Mouse (Mus musculus) forebrain, embryonic 11.5 days (tissue): ENCODE measurements around the gene Phactr4. TPM values are rescaled to one million over a fixed set of nuclear protein-coding genes. Genes with fewer than 3 reads are reported as not detected.
A peak's percentile ranks its signal among the peaks of the same experiment; 100 is the strongest.

ENCODE experiments used
- ATAC-seq: fragments of 200-750 bp; cut with Nextera tagmentation; replicated peaks from 2 replicates; pipeline ENCODE4 v1.8.0; 2017; ENCODE audit warnings: moderate TSS enrichment; ENCODE audit not compliant: low FRiP score
- DNase-seq: peaks from one replicate; pipeline ENCODE4 v3.0.0-alpha.2; 2017; ENCODE audit warnings: low spot score
- H3K27ac ChIP-seq: fragments of 300-500 bp; sonication (generic); 2 replicates; pipeline ENCODE4 v1.5.1; 2014; ENCODE audit warnings: low read depth, low read length
- H3K27me3 ChIP-seq: fragments of 300-500 bp; sonication (generic); 2 replicates; pipeline ENCODE4 v1.6.1; 2014; ENCODE audit warnings: mild to moderate bottlenecking, low read length, mixed read lengths; ENCODE audit not compliant: control insufficient read depth, insufficient read depth
- H3K36me3 ChIP-seq: fragments of 300-500 bp; sonication (generic); 2 replicates; pipeline ENCODE4 v1.6.1; 2014; ENCODE audit warnings: mild to moderate bottlenecking, low read length, moderate library complexity, mixed read lengths; ENCODE audit not compliant: control insufficient read depth, insufficient read depth
- H3K4me1 ChIP-seq: fragments of 300-500 bp; sonication (generic); replicated peaks from 2 replicates; pipeline ENCODE4 v1.6.1; 2014; ENCODE audit warnings: low read length, mixed read lengths; ENCODE audit not compliant: control insufficient read depth, insufficient read depth
- H3K4me2 ChIP-seq: fragments of 300-500 bp; sonication (generic); 2 replicates; pipeline ENCODE4 v1.6.1; 2014; ENCODE audit warnings: low read depth, mild to moderate bottlenecking, low read length, moderate library complexity, mixed read lengths; ENCODE audit not compliant: severe bottlenecking
- H3K4me3 ChIP-seq: fragments of 300-500 bp; sonication (generic); 2 replicates; pipeline ENCODE4 v1.5.1; 2014; ENCODE audit warnings: low read depth, low read length
- H3K9ac ChIP-seq: fragments of 300-500 bp; sonication (generic); 2 replicates; pipeline ENCODE4 v1.6.1; 2014; ENCODE audit warnings: low read length
- H3K9me3 ChIP-seq: fragments of 300-500 bp; sonication (generic); 2 replicates; pipeline ENCODE4 v1.6.1; 2016; ENCODE audit warnings: low read length, mixed read lengths; ENCODE audit not compliant: control insufficient read depth
- WGBS: fragments of 180-500 bp; shearing (Covaris S2); extraction: QIAGEN DNeasy Blood & Tissue Kit; methylation state at CpG from one replicate; pipeline ENCODE4 v1.1.7; 2014; 5-methylcytosine and 5-hydroxymethylcytosine counted together
- polyA plus RNA-seq: library from polyadenylated mRNA; unstranded; fragments of >200 nt; fragmentation: Nextera tagmentation; extraction: Ambion mirVana; gene quantifications from 2 replicates; pipeline ENCODE4 v1.2.1, GENCODE M21; 2014

Gene Phactr4
- polyA plus RNA-seq, 1 experiment from 2014 or later, result 29.3 TPM

DNA sequence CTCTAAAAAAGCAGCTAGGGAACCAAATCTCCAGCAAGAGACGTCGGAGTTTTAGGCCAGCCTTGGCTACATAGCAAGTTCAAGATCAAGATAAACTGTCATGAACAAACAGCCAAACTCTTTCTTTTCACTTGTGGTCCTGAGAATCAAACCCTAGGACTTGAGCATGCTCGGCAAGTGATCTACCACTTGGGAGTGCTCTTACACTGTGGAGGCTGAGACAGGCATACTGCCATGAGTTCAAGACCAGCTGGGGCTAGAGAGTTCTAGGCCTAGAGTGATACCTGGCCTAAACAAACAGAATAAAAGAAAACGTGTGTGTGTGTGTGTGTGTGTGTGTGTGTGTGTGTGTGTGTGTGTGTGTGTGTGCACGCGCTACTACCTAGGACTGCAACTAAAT is 31.9 kb upstream of the Phactr4 start:
- no peak overlapping the region for H3K4me3 ChIP-seq
- H3K4me1 ChIP-seq, result no peaks in the 10 kb centered on the region
- WGBS, result 80% methylated on average over 4 of the region's 6 CpGs
- no peaks in the 10 kb centered on the region for H3K9me3 ChIP-seq
- H3K9ac ChIP-seq, result no peak overlapping the region
- DNase-seq, result no peak
- peaks cover 5% of the 10 kb centered on the region for H3K36me3 ChIP-seq
- no peaks in the 10 kb centered on the region for H3K27me3 ChIP-seq
- no peak for ATAC-seq
- H3K27ac ChIP-seq, result no peak overlapping the region
- H3K4me2 ChIP-seq, result no peak overlapping the region

DNA sequence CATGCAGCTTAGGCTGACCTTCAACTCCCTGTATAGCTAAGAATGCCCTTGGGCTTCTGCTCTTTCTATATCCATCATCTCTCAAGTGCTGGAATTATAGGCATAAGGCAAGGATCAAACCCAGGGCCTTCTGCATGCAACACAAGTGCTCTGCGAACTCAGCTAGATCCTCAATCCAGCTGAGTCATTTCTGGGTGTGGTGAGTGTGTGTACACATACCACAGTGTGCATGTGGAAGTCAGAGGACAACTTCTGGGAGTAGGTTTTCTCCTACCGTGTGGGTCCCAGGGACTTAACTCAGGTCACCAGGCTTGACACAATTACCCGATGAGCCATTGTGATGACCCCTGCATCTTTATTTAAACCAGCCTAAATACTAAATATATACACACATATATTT is 27.5 kb upstream of the Phactr4 start:
- no peak overlapping the region for H3K4me2 ChIP-seq
- no peak for DNase-seq
- ATAC-seq, result no peak
- no peaks in the 10 kb centered on the region for H3K9me3 ChIP-seq
- no peaks in the 10 kb centered on the region for H3K36me3 ChIP-seq
- no peak overlapping the region for H3K4me3 ChIP-seq
- no peak overlapping the region for H3K27ac ChIP-seq
- H3K4me1 ChIP-seq, result no peaks in the 10 kb centered on the region
- no peaks in the 10 kb centered on the region for H3K27me3 ChIP-seq
- no peak overlapping the region for H3K9ac ChIP-seq
- 90% methylated on average over 3 of the region's 3 CpGs for WGBS

DNA sequence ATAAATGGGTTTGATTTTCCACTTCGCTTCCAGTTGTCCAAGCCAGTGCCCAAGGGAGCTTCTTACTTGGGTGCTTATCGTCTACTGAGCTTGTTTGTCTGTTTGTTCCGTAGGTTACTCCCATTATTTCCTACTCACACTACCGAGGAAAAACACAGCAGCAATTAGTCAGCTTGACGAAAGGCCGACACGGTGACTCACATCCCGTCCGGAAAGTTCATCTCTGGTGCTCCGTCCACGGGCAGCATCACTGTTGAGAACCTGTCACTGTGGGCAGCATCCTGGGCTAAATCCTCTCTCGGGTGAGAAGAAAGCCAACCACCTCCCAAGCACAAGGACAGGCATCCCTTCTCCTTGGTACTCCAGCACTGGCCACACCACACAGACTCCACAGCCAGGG is 23.8 kb upstream of the Phactr4 start:
- Histone ChIP-seq H3K27me3 (no peaks in the 10 kb centered on the region), H3K4me1 (no peaks in the 10 kb centered on the region), H3K4me2 (no peak overlapping the region), H3K27ac (no peak overlapping the region), H3K36me3 (no peaks in the 10 kb centered on the region), H3K9ac (no peak overlapping the region), H3K9me3 (no peaks in the 10 kb centered on the region), H3K4me3 (no peak overlapping the region)
- ATAC-seq (no peak), DNase-seq (no peak)
- 85% methylated on average over 12 of the region's 12 CpGs for WGBS

DNA sequence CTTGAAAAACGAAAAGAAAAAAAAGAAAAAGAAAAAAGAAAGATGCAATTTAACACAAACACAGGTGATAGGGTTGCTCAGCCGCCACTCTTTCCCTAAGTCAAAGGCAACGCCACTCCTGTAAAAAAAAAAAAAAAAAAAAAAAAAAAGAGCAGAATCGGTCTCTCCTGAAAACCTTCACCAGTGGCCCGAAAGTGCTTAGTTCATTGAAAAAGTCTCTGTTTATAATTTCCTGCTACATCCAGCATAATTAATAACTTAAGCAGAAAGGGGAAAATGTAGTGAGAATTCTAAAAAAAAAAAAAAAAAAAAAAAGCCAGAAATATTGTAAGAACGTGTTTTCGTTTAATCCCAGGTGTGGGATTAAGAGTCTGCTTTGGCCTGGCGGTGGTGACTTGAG is 22.2 kb upstream of the Phactr4 start:
- no peak overlapping the region for H3K4me3 ChIP-seq
- DNase-seq (no peak), ATAC-seq (no peak)
- 84% methylated on average over 8 of the region's 8 CpGs for WGBS
- no peak overlapping the region for H3K9ac ChIP-seq
- no peaks in the 10 kb centered on the region for H3K36me3 ChIP-seq
- no peak overlapping the region for H3K4me2 ChIP-seq
- no peaks in the 10 kb centered on the region for H3K27me3 ChIP-seq
- no peaks in the 10 kb centered on the region for H3K9me3 ChIP-seq
- no peak overlapping the region for H3K27ac ChIP-seq
- no peaks in the 10 kb centered on the region for H3K4me1 ChIP-seq

DNA sequence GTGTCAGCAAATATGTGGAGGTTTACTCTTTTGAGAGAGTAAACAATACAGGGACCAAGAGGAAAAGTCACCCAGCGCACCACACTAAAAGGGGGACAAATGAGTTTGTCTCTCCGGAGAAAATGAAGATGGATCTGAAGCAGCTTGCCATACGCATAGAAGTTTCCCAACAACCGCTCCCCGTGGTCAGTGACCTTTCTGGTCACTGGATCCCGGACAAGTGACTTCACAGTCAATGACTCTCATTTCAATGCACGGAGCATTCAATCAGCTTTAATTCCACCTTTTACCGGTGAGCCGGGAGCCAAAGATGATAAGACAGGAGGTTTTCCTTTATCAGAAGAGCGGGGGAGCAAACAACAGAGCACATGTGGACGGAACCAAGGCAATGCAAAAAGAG is 15.6 kb upstream of the Phactr4 start:
- Histone ChIP-seq H3K27ac (no peak overlapping the region), H3K4me1 (no peaks in the 10 kb centered on the region), H3K27me3 (no peaks in the 10 kb centered on the region), H3K36me3 (no peaks in the 10 kb centered on the region), H3K9me3 (no peaks in the 10 kb centered on the region), H3K4me3 (no peak overlapping the region), H3K9ac (no peak overlapping the region), H3K4me2 (no peak overlapping the region)
- DNase-seq (no peak), ATAC-seq (no peak)
- 33% methylated on average over 11 of the region's 11 CpGs for WGBS

DNA sequence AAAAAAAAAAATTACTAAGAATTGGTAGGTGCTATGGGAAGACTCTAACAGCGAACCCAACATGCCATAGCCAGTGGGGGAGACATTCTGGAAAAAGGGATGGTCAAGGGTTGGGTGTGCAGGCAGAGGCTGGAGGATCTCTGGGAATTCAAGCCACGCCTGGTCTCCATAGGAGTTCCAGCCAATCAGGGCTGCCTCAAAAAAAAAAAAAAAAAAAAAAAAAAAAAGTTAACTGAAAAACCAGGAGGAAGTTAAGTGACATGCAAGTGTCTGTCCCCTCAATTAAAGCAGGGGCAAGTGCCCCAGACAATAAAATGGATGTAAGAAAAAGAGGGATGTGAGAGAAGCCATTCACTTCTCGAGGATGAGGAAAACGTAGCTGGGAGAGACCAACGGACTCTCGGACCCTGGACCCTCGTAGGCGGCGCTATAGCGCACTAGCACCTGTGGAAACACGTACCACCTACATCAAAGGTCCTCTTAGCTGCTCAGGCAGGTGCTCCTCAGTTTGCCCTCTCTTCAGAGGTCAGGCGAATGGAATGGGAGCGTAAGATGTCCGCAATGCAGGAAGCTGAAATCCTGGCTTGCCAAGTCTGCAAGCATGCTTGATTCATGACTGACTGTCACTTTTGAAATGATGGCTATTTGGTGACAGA is 10.6 kb upstream of the Phactr4 start:
- H3K9me3 ChIP-seq, result no peaks in the 10 kb centered on the region
- no peaks in the 10 kb centered on the region for H3K27me3 ChIP-seq
- no peaks in the 10 kb centered on the region for H3K4me1 ChIP-seq
- DNase-seq (no peak), ATAC-seq (no peak)
- no peak overlapping the region for H3K27ac ChIP-seq
- no peak overlapping the region for H3K4me3 ChIP-seq
- H3K4me2 ChIP-seq, result peak overlapping the region; percentile 22; the same call in 1 of the 2 replicates
- H3K9ac ChIP-seq, result no peak overlapping the region
- WGBS, result 12% methylated on average over 14 of the region's 14 CpGs
- H3K36me3 ChIP-seq, result no peaks in the 10 kb centered on the region

DNA sequence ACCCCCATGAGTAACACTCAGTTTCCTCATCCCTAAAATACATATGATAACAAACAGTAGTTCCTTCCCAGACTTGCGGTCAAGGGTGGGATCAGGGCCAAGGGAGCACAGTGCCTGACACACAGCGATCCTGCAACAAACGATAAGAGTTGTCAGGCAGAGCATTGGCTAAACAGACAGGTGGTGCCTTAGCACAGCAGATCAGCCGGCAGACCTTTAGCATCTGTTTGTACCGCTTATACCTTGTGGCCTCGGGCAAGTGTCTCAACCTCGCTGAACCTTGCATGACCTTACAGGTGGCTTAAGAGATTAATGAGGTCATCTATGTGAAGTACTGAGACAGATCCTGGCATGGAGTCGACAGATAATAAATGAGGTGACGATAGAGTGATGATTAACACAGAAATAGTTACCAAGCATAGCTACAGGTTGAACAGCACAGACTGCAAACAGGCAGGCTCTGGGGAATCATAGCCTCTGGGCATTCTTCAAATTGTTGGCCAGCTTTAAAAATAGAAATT is 5.8 kb upstream of the Phactr4 start:
- Histone ChIP-seq H3K27me3 (no peaks in the 10 kb centered on the region), H3K4me2 (no peak overlapping the region), H3K9ac (no peak overlapping the region), H3K36me3 (no peaks in the 10 kb centered on the region), H3K27ac (no peak overlapping the region), H3K4me3 (no peak overlapping the region), H3K4me1 (no peaks in the 10 kb centered on the region), H3K9me3 (no peaks in the 10 kb centered on the region)
- 69% methylated on average over 9 of the region's 9 CpGs for WGBS
- ATAC-seq (no peak), DNase-seq (no peak)

GRCm38 (mm10) chr4:132427493-132427892 is 5.2 kb upstream of the Phactr4 start:
- Histone ChIP-seq H3K4me1 (no peaks in the 10 kb centered on the region), H3K9me3 (no peaks in the 10 kb centered on the region), H3K27ac (no peak overlapping the region), H3K27me3 (no peaks in the 10 kb centered on the region), H3K4me3 (no peak overlapping the region), H3K4me2 (no peak overlapping the region), H3K36me3 (no peaks in the 10 kb centered on the region), H3K9ac (no peak overlapping the region)
- WGBS, result 80% methylated on average over 4 of the region's 4 CpGs
- DNase-seq (no peak), ATAC-seq (no peak)

DNA sequence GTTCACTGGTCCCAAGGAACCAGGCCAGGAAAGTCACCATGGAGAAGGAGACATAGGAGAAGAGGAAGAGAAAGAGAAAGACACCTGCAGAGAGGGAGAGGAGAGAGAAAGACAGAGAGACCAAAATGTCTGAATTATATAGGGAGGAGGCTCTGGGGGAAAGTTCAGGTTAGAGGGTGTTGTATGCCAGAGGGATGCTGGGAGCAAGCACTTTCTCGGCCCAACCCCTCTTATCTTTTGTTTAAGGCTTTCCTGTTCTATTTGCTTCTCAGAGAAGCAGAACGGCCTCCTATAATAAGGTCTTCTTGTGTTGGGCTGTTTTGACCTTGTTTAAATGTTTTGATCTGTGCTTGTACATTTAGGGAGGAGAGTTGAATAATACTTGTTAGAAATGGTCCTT is 3.7 kb upstream of the Phactr4 start:
- no peak for ATAC-seq
- no peaks in the 10 kb centered on the region for H3K9me3 ChIP-seq
- no peak overlapping the region for H3K9ac ChIP-seq
- H3K4me1 ChIP-seq, result no peaks in the 10 kb centered on the region
- H3K4me2 ChIP-seq, result no peak overlapping the region
- no peaks in the 10 kb centered on the region for H3K36me3 ChIP-seq
- no peak overlapping the region for H3K4me3 ChIP-seq
- H3K27ac ChIP-seq, result no peak overlapping the region
- no peak for DNase-seq
- 73% methylated on average over 2 of the region's 2 CpGs for WGBS
- H3K27me3 ChIP-seq, result no peaks in the 10 kb centered on the region
